Mouse (Mus musculus): ENCODE measurements at regions not wholly inside any gene's neighbourhood (a gene's known extent, or its start where the extent isn't known, plus 50 kb on each side); places are given as distances from the start of the nearest gene placed in this dataset.
A peak's percentile ranks its signal among the peaks of the same experiment; 100 is the strongest.

- Histone ChIP-seq H3K4me3 (ENCODE audit: low read length) (no peak overlapping the region), H3K9me3 (ENCODE audit: control insufficient read depth, low read length) (no peaks in the 10 kb centered on the region), H3K27me3 (replicated peaks; ENCODE audit: control insufficient read depth, insufficient read depth, low read length) (no peaks in the 10 kb centered on the region), H3K4me1 (ENCODE audit: control insufficient read depth, insufficient read depth, low read length) (no peaks in the 10 kb centered on the region), H3K4me2 (ENCODE audit: low read depth, low read length) (no peak overlapping the region), H3K36me3 (ENCODE audit: control insufficient read depth, insufficient read depth, low read length) (no peaks in the 10 kb centered on the region), H3K9ac (ENCODE audit: low read depth, low read length) (no peak overlapping the region), H3K27ac (ENCODE audit: low read length) (no peak overlapping the region)
- 45% methylated on average over 2 of the region's 2 CpGs for WGBS
- ATAC-seq = no peak
Observed at GRCm38 (mm10) chr1:169347692-169348091, 183.6 kb downstream of the Nuf2 start.

GRCm38 (mm10) chr1:169346876-169347275, 184.4 kb downstream of the Nuf2 start:
- Histone ChIP-seq H3K27ac (ENCODE audit: low read length) (no peak overlapping the region), H3K36me3 (ENCODE audit: control insufficient read depth, insufficient read depth, low read length) (no peaks in the 10 kb centered on the region), H3K4me1 (ENCODE audit: control insufficient read depth, insufficient read depth, low read length) (no peaks in the 10 kb centered on the region), H3K4me3 (ENCODE audit: low read length) (no peak overlapping the region), H3K9ac (ENCODE audit: low read depth, low read length) (no peak overlapping the region), H3K27me3 (replicated peaks; ENCODE audit: control insufficient read depth, insufficient read depth, low read length) (no peaks in the 10 kb centered on the region), H3K4me2 (ENCODE audit: low read depth, low read length) (no peak overlapping the region), H3K9me3 (ENCODE audit: control insufficient read depth, low read length) (no peaks in the 10 kb centered on the region)
- WGBS = 93% methylated on average over 1 of the region's 1 CpGs
- ATAC-seq = no peak

GRCm38 (mm10) chr1:169341131-169341530, 190.1 kb downstream of the Nuf2 start:
- no peak overlapping the region for H3K9ac ChIP-seq (ENCODE audit: low read depth, low read length)
- H3K4me2 ChIP-seq (ENCODE audit: low read depth, low read length) = no peak overlapping the region
- H3K4me3 ChIP-seq (ENCODE audit: low read length) = no peak overlapping the region
- H3K4me1 ChIP-seq (ENCODE audit: control insufficient read depth, insufficient read depth, low read length) = no peaks in the 10 kb centered on the region
- no peak for ATAC-seq
- 70% methylated on average over 1 of the region's 1 CpGs for WGBS
- H3K36me3 ChIP-seq (ENCODE audit: control insufficient read depth, insufficient read depth, low read length) = no peaks in the 10 kb centered on the region
- H3K27me3 ChIP-seq (replicated peaks; ENCODE audit: control insufficient read depth, insufficient read depth, low read length) = no peaks in the 10 kb centered on the region
- H3K9me3 ChIP-seq (ENCODE audit: control insufficient read depth, low read length) = no peaks in the 10 kb centered on the region
- H3K27ac ChIP-seq (ENCODE audit: low read length) = no peak overlapping the region

- H3K36me3 ChIP-seq (ENCODE audit: control insufficient read depth, insufficient read depth, low read length) = no peaks in the 10 kb centered on the region
- H3K27me3 ChIP-seq (replicated peaks; ENCODE audit: control insufficient read depth, insufficient read depth, low read length) = no peaks in the 10 kb centered on the region
- WGBS = 58% methylated on average over 4 of the region's 4 CpGs
- no peak overlapping the region for H3K4me2 ChIP-seq (ENCODE audit: low read depth, low read length)
- no peaks in the 10 kb centered on the region for H3K9me3 ChIP-seq (ENCODE audit: control insufficient read depth, low read length)
- H3K27ac ChIP-seq (ENCODE audit: low read length) = no peak overlapping the region
- no peak overlapping the region for H3K4me3 ChIP-seq (ENCODE audit: low read length)
- H3K4me1 ChIP-seq (ENCODE audit: control insufficient read depth, insufficient read depth, low read length) = no peaks in the 10 kb centered on the region
- ATAC-seq = no peak
- no peak overlapping the region for H3K9ac ChIP-seq (ENCODE audit: low read depth, low read length)
Observed at GRCm38 (mm10) chr1:169338461-169338860, 192.8 kb downstream of the Nuf2 start.

GRCm38 (mm10) chr1:169332165-169332564, 199.1 kb downstream of the Nuf2 start:
- Histone ChIP-seq H3K4me1 (ENCODE audit: control insufficient read depth, insufficient read depth, low read length) (no peaks in the 10 kb centered on the region), H3K9me3 (ENCODE audit: control insufficient read depth, low read length) (no peaks in the 10 kb centered on the region), H3K27me3 (replicated peaks; ENCODE audit: control insufficient read depth, insufficient read depth, low read length) (no peaks in the 10 kb centered on the region), H3K4me2 (ENCODE audit: low read depth, low read length) (no peak overlapping the region), H3K4me3 (ENCODE audit: low read length) (no peak overlapping the region), H3K9ac (ENCODE audit: low read depth, low read length) (no peak overlapping the region), H3K27ac (ENCODE audit: low read length) (no peak overlapping the region), H3K36me3 (ENCODE audit: control insufficient read depth, insufficient read depth, low read length) (no peaks in the 10 kb centered on the region)
- ATAC-seq = no peak
- WGBS = 83% methylated on average over 5 of the region's 5 CpGs

- no peak overlapping the region for H3K9ac ChIP-seq (ENCODE audit: low read depth, low read length)
- no peak overlapping the region for H3K4me3 ChIP-seq (ENCODE audit: low read length)
- no peaks in the 10 kb centered on the region for H3K36me3 ChIP-seq (ENCODE audit: control insufficient read depth, insufficient read depth, low read length)
- no peaks in the 10 kb centered on the region for H3K27me3 ChIP-seq (replicated peaks; ENCODE audit: control insufficient read depth, insufficient read depth, low read length)
- WGBS = 79% methylated on average over 8 of the region's 8 CpGs
- H3K27ac ChIP-seq (ENCODE audit: low read length) = no peak overlapping the region
- no peaks in the 10 kb centered on the region for H3K4me1 ChIP-seq (ENCODE audit: control insufficient read depth, insufficient read depth, low read length)
- H3K9me3 ChIP-seq (ENCODE audit: control insufficient read depth, low read length) = no peaks in the 10 kb centered on the region
- ATAC-seq = no peak
- H3K4me2 ChIP-seq (ENCODE audit: low read depth, low read length) = no peak overlapping the region
Observed at GRCm38 (mm10) chr1:169313241-169313640, 218.0 kb downstream of the Nuf2 start.

- Histone ChIP-seq H3K4me2 (ENCODE audit: low read depth, low read length) (no peak overlapping the region), H3K36me3 (ENCODE audit: control insufficient read depth, insufficient read depth, low read length) (no peaks in the 10 kb centered on the region), H3K4me3 (ENCODE audit: low read length) (no peak overlapping the region), H3K9me3 (ENCODE audit: control insufficient read depth, low read length) (no peaks in the 10 kb centered on the region), H3K4me1 (ENCODE audit: control insufficient read depth, insufficient read depth, low read length) (no peaks in the 10 kb centered on the region), H3K27ac (ENCODE audit: low read length) (no peak overlapping the region), H3K9ac (ENCODE audit: low read depth, low read length) (no peak overlapping the region), H3K27me3 (replicated peaks; ENCODE audit: control insufficient read depth, insufficient read depth, low read length) (no peaks in the 10 kb centered on the region)
- ATAC-seq = no peak
- WGBS = 93% methylated on average over 5 of the region's 5 CpGs
Observed at GRCm38 (mm10) chr1:169283440-169283839, 247.8 kb downstream of the Nuf2 start.

- ATAC-seq = peak; percentile 69
- no peak overlapping the region for H3K4me3 ChIP-seq (ENCODE audit: low read length)
- H3K4me1 ChIP-seq (ENCODE audit: control insufficient read depth, insufficient read depth, low read length) = no peaks in the 10 kb centered on the region
- no peaks in the 10 kb centered on the region for H3K36me3 ChIP-seq (ENCODE audit: control insufficient read depth, insufficient read depth, low read length)
- 40% methylated on average over 4 of the region's 4 CpGs for WGBS
- H3K9me3 ChIP-seq (ENCODE audit: control insufficient read depth, low read length) = no peaks in the 10 kb centered on the region
- no peak overlapping the region for H3K27ac ChIP-seq (ENCODE audit: low read length)
- no peak overlapping the region for H3K9ac ChIP-seq (ENCODE audit: low read depth, low read length)
- no peak overlapping the region for H3K4me2 ChIP-seq (ENCODE audit: low read depth, low read length)
- H3K27me3 ChIP-seq (replicated peaks; ENCODE audit: control insufficient read depth, insufficient read depth, low read length) = no peaks in the 10 kb centered on the region
Observed at GRCm38 (mm10) chr1:169270750-169271149, 260.5 kb downstream of the Nuf2 start.

GRCm38 (mm10) chr1:169263984-169264660, 267.1 kb downstream of the Nuf2 start:
- H3K9ac ChIP-seq (ENCODE audit: low read depth, low read length) = no peak overlapping the region
- no peak overlapping the region for H3K4me2 ChIP-seq (ENCODE audit: low read depth, low read length)
- no peaks in the 10 kb centered on the region for H3K36me3 ChIP-seq (ENCODE audit: control insufficient read depth, insufficient read depth, low read length)
- H3K9me3 ChIP-seq (ENCODE audit: control insufficient read depth, low read length) = no peaks in the 10 kb centered on the region
- 82% methylated on average over 5 of the region's 5 CpGs for WGBS
- H3K27me3 ChIP-seq (replicated peaks; ENCODE audit: control insufficient read depth, insufficient read depth, low read length) = no peaks in the 10 kb centered on the region
- no peak overlapping the region for H3K27ac ChIP-seq (ENCODE audit: low read length)
- no peak overlapping the region for H3K4me3 ChIP-seq (ENCODE audit: low read length)
- ATAC-seq = no peak
- H3K4me1 ChIP-seq (ENCODE audit: control insufficient read depth, insufficient read depth, low read length) = no peaks in the 10 kb centered on the region
